Mouse (Mus musculus): ENCODE data around the gene Terf2. TPM values are rescaled to one million over a fixed set of nuclear protein-coding genes. Genes with fewer than 3 reads are reported as not detected.

Gene Terf2
- total RNA-seq (2021) = 10 to 100 TPM; 20.2 to 25.1 TPM

- peak; percentile 95 for DNase-seq
These were observed at the start of gene Terf2 for GRCm38 (mm10) chr8:107096366-107097036. Gene Terf2 (minus strand): TSS chr8:107096547.

- no peak for DNase-seq
These were observed 47.2 kb upstream of the Terf2 start for GRCm38 (mm10) chr8:107143501-107143900.

GRCm38 (mm10) chr8:107142539-107142938, 46.2 kb upstream of the Terf2 start:
- DNase-seq = no peak

GRCm38 (mm10) chr8:107139704-107140470, 43.5 kb upstream of the Terf2 start:
- DNase-seq = peak; percentile 48

GRCm38 (mm10) chr8:107138338-107138737, 42.0 kb upstream of the Terf2 start:
- no peak for DNase-seq

GRCm38 (mm10) chr8:107137591-107137990, 41.2 kb upstream of the Terf2 start:
- DNase-seq = no peak

GRCm38 (mm10) chr8:107136003-107136612, 39.8 kb upstream of the Terf2 start:
- DNase-seq = no peak

GRCm38 (mm10) chr8:107133881-107134280, 37.5 kb upstream of the Terf2 start:
- DNase-seq = no peak

GRCm38 (mm10) chr8:107132581-107133491, 36.5 kb upstream of the Terf2 start:
- DNase-seq = no peak

GRCm38 (mm10) chr8:107130028-107130427, 33.7 kb upstream of the Terf2 start:
- DNase-seq = no peak

GRCm38 (mm10) chr8:107129171-107130025, 33.1 kb upstream of the Terf2 start:
- DNase-seq = peak; percentile 43

- no peak for DNase-seq
These were observed 28.0 kb upstream of the Terf2 start for GRCm38 (mm10) chr8:107124343-107124742.

- no peak for DNase-seq
These were observed 26.8 kb upstream of the Terf2 start for GRCm38 (mm10) chr8:107123063-107123614.

- no peak for DNase-seq
These were observed 25.4 kb upstream of the Terf2 start for GRCm38 (mm10) chr8:107121681-107122291.

GRCm38 (mm10) chr8:107120806-107121205, 24.5 kb upstream of the Terf2 start:
- DNase-seq = no peak

GRCm38 (mm10) chr8:107119412-107119811, 23.1 kb upstream of the Terf2 start:
- DNase-seq = no peak

- peak; percentile 25 for DNase-seq
These were observed 22.5 kb upstream of the Terf2 start for GRCm38 (mm10) chr8:107118803-107119233.

GRCm38 (mm10) chr8:107117019-107117418, 20.7 kb upstream of the Terf2 start:
- no peak for DNase-seq

- peak; percentile 88 for DNase-seq
These were observed 19.7 kb upstream of the Terf2 start for GRCm38 (mm10) chr8:107116023-107116422.

GRCm38 (mm10) chr8:107115008-107115320, 18.6 kb upstream of the Terf2 start:
- no peak for DNase-seq

Data from heart, postnatal 4 days (tissue).